Mouse (Mus musculus) kidney, postnatal 25 days (tissue): ENCODE measurements around the gene Pigm.

Experiments
- DNase-seq, 2 experiments: peaks; one replicate each; pipeline ENCODE4 v3.0.0; 2021; ENCODE audit warnings: mixed read lengths in 2 of 2

Gene Pigm

GRCm38 (mm10) chr1:172414231-172414585 is 37.9 kb downstream of the Pigm start:
- no peak for DNase-seq

- no peak for DNase-seq
Observed at GRCm38 (mm10) chr1:172415061-172415460, 38.7 kb downstream of the Pigm start.

- DNase-seq, result no peak
Observed at GRCm38 (mm10) chr1:172418173-172418572, 41.8 kb downstream of the Pigm start.

- DNase-seq, result no peak
Observed at GRCm38 (mm10) chr1:172418642-172419041, 42.3 kb downstream of the Pigm start.

GRCm38 (mm10) chr1:172420181-172420580 is 43.8 kb downstream of the Pigm start:
- DNase-seq, result no peak

GRCm38 (mm10) chr1:172423393-172423792 is 47.0 kb downstream of the Pigm start:
- DNase-seq, result no peak

GRCm38 (mm10) chr1:172426419-172426818 is 50.1 kb downstream of the Pigm start:
- DNase-seq, result no peak

- DNase-seq, result no peak
Observed at GRCm38 (mm10) chr1:172427841-172428240, 51.5 kb downstream of the Pigm start.

GRCm38 (mm10) chr1:172428614-172429013 is 52.3 kb downstream of the Pigm start:
- DNase-seq, result no peak

- DNase-seq, result no peak
Observed at GRCm38 (mm10) chr1:172430731-172431220, 54.4 kb downstream of the Pigm start.

- DNase-seq, result peak; percentile 72 to 87
Observed at GRCm38 (mm10) chr1:172431836-172432586, 55.7 kb downstream of the Pigm start.

GRCm38 (mm10) chr1:172432587-172432955 is 56.2 kb downstream of the Pigm start:
- DNase-seq, result no peak

GRCm38 (mm10) chr1:172433012-172433850 is 56.9 kb downstream of the Pigm start:
- DNase-seq, result no peak
